Mouse (Mus musculus): ENCODE measurements at regions not wholly inside any gene's neighbourhood (a gene's known extent, or its start where the extent isn't known, plus 50 kb on each side); places are given as distances from the start of the nearest gene placed in this dataset.

GRCm38 (mm10) chr11:22651313-22651712 lies 139.4 kb downstream of the Tmem17 start:
- H3K36me3 ChIP-seq (ENCODE audit: control insufficient read depth, insufficient read depth), result no peaks in the 10 kb centered on the region
- H3K79me2 ChIP-seq (ENCODE audit: control insufficient read depth, insufficient read depth), result no peaks in the 10 kb centered on the region
- no peak overlapping the region for H3K4me2 ChIP-seq (ENCODE audit: low read depth)
- no peaks in the 10 kb centered on the region for H3K27me3 ChIP-seq (ENCODE audit: control insufficient read depth, insufficient read depth, insufficient read length)
- no peak overlapping the region for H3K4me3 ChIP-seq
- TF ChIP-seq MYOG (IDR thresholded peaks at IDR 0.05; ENCODE audit: control insufficient read depth in 1 of 3, insufficient read depth in 1 of 3, insufficient read length in 2 of 3, low read depth in 2 of 3) (no peak), TCF3 (IDR thresholded peaks at IDR 0.05; ENCODE audit: insufficient read length, low read depth) (no peak), SRF (IDR thresholded peaks at IDR 0.05; ENCODE audit: control insufficient read depth, insufficient read length, low read depth) (no peak), MAX (IDR thresholded peaks at IDR 0.05; ENCODE audit: low read depth) (no peak), TCF12 (IDR thresholded peaks at IDR 0.05; ENCODE audit: insufficient read depth, poor library complexity, severe bottlenecking) (no peak), E2F4 (IDR thresholded peaks at IDR 0.05; ENCODE audit: insufficient read depth) (no peak), CEBPB (IDR thresholded peaks at IDR 0.05; ENCODE audit: insufficient read depth, poor library complexity, severe bottlenecking) (no peak)
- H3ac ChIP-seq (ENCODE audit: control insufficient read depth, insufficient read length), result no peak overlapping the region

- Histone ChIP-seq H3K79me2 (ENCODE audit: control insufficient read depth, insufficient read depth) (no peaks in the 10 kb centered on the region), H3K36me3 (ENCODE audit: control insufficient read depth, insufficient read depth) (no peaks in the 10 kb centered on the region), H3ac (ENCODE audit: control insufficient read depth, insufficient read length) (no peak overlapping the region), H3K4me3 (no peak overlapping the region), H3K27me3 (ENCODE audit: control insufficient read depth, insufficient read depth, insufficient read length) (no peaks in the 10 kb centered on the region), H3K4me2 (ENCODE audit: low read depth) (no peak overlapping the region)
- TF ChIP-seq E2F4 (IDR thresholded peaks at IDR 0.05; ENCODE audit: insufficient read depth) (no peak), TCF12 (IDR thresholded peaks at IDR 0.05; ENCODE audit: insufficient read depth, poor library complexity, severe bottlenecking) (no peak), SRF (IDR thresholded peaks at IDR 0.05; ENCODE audit: control insufficient read depth, insufficient read length, low read depth) (no peak)
Observed at GRCm38 (mm10) chr11:22651911-22652310, 140.0 kb downstream of the Tmem17 start.

- H3K79me2 ChIP-seq (ENCODE audit: control insufficient read depth, insufficient read depth), result no peaks in the 10 kb centered on the region
- H3K4me3 ChIP-seq, result no peak overlapping the region
- H3K27me3 ChIP-seq (ENCODE audit: control insufficient read depth, insufficient read depth, insufficient read length), result no peaks in the 10 kb centered on the region
- H3K4me2 ChIP-seq (ENCODE audit: low read depth), result no peak overlapping the region
- TF ChIP-seq TCF12 (IDR thresholded peaks at IDR 0.05; ENCODE audit: insufficient read depth, poor library complexity, severe bottlenecking) (no peak), POLR2AphosphoS2 (IDR thresholded peaks at IDR 0.05; ENCODE audit: insufficient read length, low read depth) (no peak), MYOD1 (IDR thresholded peaks at IDR 0.05; ENCODE audit: control insufficient read depth in 1 of 3, insufficient read length in 2 of 3, low read depth in 2 of 3) (no peak), TCF3 (IDR thresholded peaks at IDR 0.05; ENCODE audit: insufficient read length, low read depth) (no peak), MYOG (IDR thresholded peaks at IDR 0.05; ENCODE audit: control insufficient read depth in 1 of 3, insufficient read depth in 1 of 3, insufficient read length in 2 of 3, low read depth in 2 of 3) (no peak), E2F4 (IDR thresholded peaks at IDR 0.05; ENCODE audit: insufficient read depth) (no peak), POLR2A (IDR thresholded peaks at IDR 0.05; ENCODE audit: insufficient read length, low read depth) (no peak), CEBPB (IDR thresholded peaks at IDR 0.05; ENCODE audit: insufficient read depth, poor library complexity, severe bottlenecking) (no peak), USF1 (IDR thresholded peaks at IDR 0.05; ENCODE audit: low read depth) (no peak), MAX (IDR thresholded peaks at IDR 0.05; ENCODE audit: low read depth) (no peak), REST (IDR thresholded peaks at IDR 0.05; ENCODE audit: insufficient read depth, insufficient read length) (no peak), SRF (IDR thresholded peaks at IDR 0.05; ENCODE audit: control insufficient read depth, insufficient read length, low read depth) (no peak)
- no peak overlapping the region for H3ac ChIP-seq (ENCODE audit: control insufficient read depth, insufficient read length)
- H3K36me3 ChIP-seq (ENCODE audit: control insufficient read depth, insufficient read depth), result no peaks in the 10 kb centered on the region
Observed at GRCm38 (mm10) chr11:22652931-22653330, 141.0 kb downstream of the Tmem17 start.

GRCm38 (mm10) chr11:22653366-22653765 lies 141.5 kb downstream of the Tmem17 start:
- H3K4me3 ChIP-seq, result no peak overlapping the region
- TF ChIP-seq CEBPB (IDR thresholded peaks at IDR 0.05; ENCODE audit: insufficient read depth, poor library complexity, severe bottlenecking) (no peak), REST (IDR thresholded peaks at IDR 0.05; ENCODE audit: insufficient read depth, insufficient read length) (no peak), POLR2AphosphoS2 (IDR thresholded peaks at IDR 0.05; ENCODE audit: insufficient read length, low read depth) (no peak), USF1 (IDR thresholded peaks at IDR 0.05; ENCODE audit: low read depth) (no peak), TCF3 (IDR thresholded peaks at IDR 0.05; ENCODE audit: insufficient read length, low read depth) (no peak), MYOG (IDR thresholded peaks at IDR 0.05; ENCODE audit: control insufficient read depth in 1 of 3, insufficient read depth in 1 of 3, insufficient read length in 2 of 3, low read depth in 2 of 3) (no peak), SRF (IDR thresholded peaks at IDR 0.05; ENCODE audit: control insufficient read depth, insufficient read length, low read depth) (no peak), POLR2A (IDR thresholded peaks at IDR 0.05; ENCODE audit: insufficient read length, low read depth) (no peak), TCF12 (IDR thresholded peaks at IDR 0.05; ENCODE audit: insufficient read depth, poor library complexity, severe bottlenecking) (no peak), E2F4 (IDR thresholded peaks at IDR 0.05; ENCODE audit: insufficient read depth) (no peak), MYOD1 (IDR thresholded peaks at IDR 0.05; ENCODE audit: control insufficient read depth in 1 of 3, insufficient read length in 2 of 3, low read depth in 2 of 3) (no peak), MAX (IDR thresholded peaks at IDR 0.05; ENCODE audit: low read depth) (no peak)
- H3ac ChIP-seq (ENCODE audit: control insufficient read depth, insufficient read length), result no peak overlapping the region
- no peaks in the 10 kb centered on the region for H3K79me2 ChIP-seq (ENCODE audit: control insufficient read depth, insufficient read depth)
- H3K36me3 ChIP-seq (ENCODE audit: control insufficient read depth, insufficient read depth), result no peaks in the 10 kb centered on the region
- no peaks in the 10 kb centered on the region for H3K27me3 ChIP-seq (ENCODE audit: control insufficient read depth, insufficient read depth, insufficient read length)
- H3K4me2 ChIP-seq (ENCODE audit: low read depth), result no peak overlapping the region

- Histone ChIP-seq H3K4me2 (ENCODE audit: low read depth) (no peak overlapping the region), H3K27me3 (ENCODE audit: control insufficient read depth, insufficient read depth, insufficient read length) (no peaks in the 10 kb centered on the region), H3K4me3 (no peak overlapping the region), H3ac (ENCODE audit: control insufficient read depth, insufficient read length) (no peak overlapping the region), H3K79me2 (ENCODE audit: control insufficient read depth, insufficient read depth) (no peaks in the 10 kb centered on the region), H3K36me3 (ENCODE audit: control insufficient read depth, insufficient read depth) (no peaks in the 10 kb centered on the region)
- TF ChIP-seq USF1 (IDR thresholded peaks at IDR 0.05; ENCODE audit: low read depth), result no peak
- no peak for TF ChIP-seq SRF (IDR thresholded peaks at IDR 0.05; ENCODE audit: control insufficient read depth, insufficient read length, low read depth)
- TF ChIP-seq MYOD1 (IDR thresholded peaks at IDR 0.05; ENCODE audit: control insufficient read depth in 1 of 3, insufficient read length in 2 of 3, low read depth in 2 of 3), result no peak
- no peak for TF ChIP-seq CEBPB (IDR thresholded peaks at IDR 0.05; ENCODE audit: insufficient read depth, poor library complexity, severe bottlenecking)
- TF ChIP-seq MYOG (IDR thresholded peaks at IDR 0.05; ENCODE audit: control insufficient read depth in 1 of 3, insufficient read depth in 1 of 3, insufficient read length in 2 of 3, low read depth in 2 of 3), result no peak
- TF ChIP-seq MAX (IDR thresholded peaks at IDR 0.05; ENCODE audit: low read depth), result no peak
- no peak for TF ChIP-seq E2F4 (IDR thresholded peaks at IDR 0.05; ENCODE audit: insufficient read depth)
- no peak for TF ChIP-seq REST (IDR thresholded peaks at IDR 0.05; ENCODE audit: insufficient read depth, insufficient read length)
- TF ChIP-seq POLR2A (IDR thresholded peaks at IDR 0.05; ENCODE audit: insufficient read length, low read depth), result no peak
- TF ChIP-seq TCF3 (IDR thresholded peaks at IDR 0.05; ENCODE audit: insufficient read length, low read depth), result no peak
- no peak for TF ChIP-seq TCF12 (IDR thresholded peaks at IDR 0.05; ENCODE audit: insufficient read depth, poor library complexity, severe bottlenecking)
- TF ChIP-seq POLR2AphosphoS2 (IDR thresholded peaks at IDR 0.05; ENCODE audit: insufficient read length, low read depth), result no peak
Observed at GRCm38 (mm10) chr11:22657635-22658034, 145.7 kb downstream of the Tmem17 start.
